Comparison of ENCODE assay signal across 15 mouse cellular contexts in the genomic region with DNA sequence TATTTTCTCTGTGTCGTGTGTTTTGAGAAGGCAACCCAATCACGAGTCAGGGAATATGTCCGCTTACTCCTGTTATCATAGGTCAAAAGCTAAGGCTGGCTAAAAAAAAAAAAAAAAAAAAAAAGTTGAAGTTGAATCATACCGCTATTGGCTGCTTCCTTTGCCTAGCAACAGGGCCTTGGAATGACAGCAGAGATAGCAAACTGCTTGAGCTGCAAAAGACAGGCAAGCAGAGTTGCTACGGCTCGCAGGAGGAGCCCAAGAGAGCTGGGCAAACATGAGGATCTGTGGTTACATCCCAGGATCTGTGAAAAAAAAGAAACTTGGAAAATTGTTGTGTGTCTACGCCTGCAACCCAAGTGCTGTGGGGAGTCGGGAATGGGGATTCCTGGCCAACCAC.
"Had no signal": no experiment of that assay in that cellular context is flagged by ENCODE, and none has a peak within 500 bp of the region (broad histone marks: within the 10 kb centered on the region; RNA-seq: fewer than 3 reads in every experiment).

No protein-coding gene starts in this region.

- DNase-seq: kidney, postnatal 10 days; kidney, postnatal 4 days; liver; liver, embryonic 13.5 days; liver, postnatal 0 days; midbrain, embryonic 14.5 days; retina, postnatal 1 day; right cerebral cortex, postnatal 4 days; spleen, adult 18-20 months; thymus, adult 18-20 months; thymus, postnatal 14 days had no signal

- H3K27me3 ChIP-seq: limb, embryonic 12.5 days; liver, embryonic 13.5 days; neural tube, embryonic 13.5 days had no signal

- H3K9me3 ChIP-seq: limb, embryonic 12.5 days; neural tube, embryonic 13.5 days had no signal

- H3K4me2 ChIP-seq: limb, embryonic 12.5 days; liver, embryonic 13.5 days; neural tube, embryonic 13.5 days had no signal

- ATAC-seq: liver, postnatal 0 days; lung, postnatal 0 days had no signal

- H3K4me3 ChIP-seq: layer of hippocampus, adult 2 months; limb, embryonic 12.5 days; liver, embryonic 13.5 days; neural tube, embryonic 13.5 days had no signal

- H3K27ac ChIP-seq: layer of hippocampus, adult 2 months; limb, embryonic 12.5 days; liver, embryonic 13.5 days; neural tube, embryonic 13.5 days had no signal

- H3K4me1 ChIP-seq: liver, embryonic 13.5 days had no signal

- H3K36me3 ChIP-seq: limb, embryonic 12.5 days; liver, embryonic 13.5 days; neural tube, embryonic 13.5 days had no signal

- H3K9ac ChIP-seq: limb, embryonic 12.5 days; liver, embryonic 13.5 days; liver, postnatal 0 days; neural tube, embryonic 13.5 days had no signal
